Mouse (Mus musculus) kidney, postnatal 4 days (tissue): ENCODE data around the gene P2ry6.
A peak's percentile ranks its signal among the peaks of the same experiment; 100 is the strongest.

ENCODE experiments used
- DNase-seq, 2 experiments: peaks; one replicate each; pipeline ENCODE4 v3.0.0; 2021; ENCODE audit warnings: mixed read lengths in 2 of 2

The P2ry6 gene

GRCm38 (mm10) chr7:100974135-100974903, at the start of gene P2ry6:
Gene P2ry6, minus strand, starts transcription at chr7:100974649.
- peak; percentile 48 to 66 for DNase-seq

- no peak for DNase-seq
These were observed 43.0 kb upstream of the P2ry6 start for GRCm38 (mm10) chr7:101017492-101017891.

- DNase-seq = no peak
These were observed 42.6 kb upstream of the P2ry6 start for GRCm38 (mm10) chr7:101017021-101017461.

- no peak for DNase-seq
These were observed 40.5 kb upstream of the P2ry6 start for GRCm38 (mm10) chr7:101014985-101015384.

GRCm38 (mm10) chr7:101014041-101014440, 39.6 kb upstream of the P2ry6 start:
- no peak for DNase-seq

GRCm38 (mm10) chr7:101012541-101012940, 38.1 kb upstream of the P2ry6 start, which contains the start of gene P2ry2:
Gene P2ry2, minus strand, starts transcription at chr7:101012866.
- DNase-seq = no peak

- DNase-seq = peak; percentile 79 to 86
These were observed 37.4 kb upstream of the P2ry6 start for GRCm38 (mm10) chr7:101011681-101012367.

GRCm38 (mm10) chr7:101010741-101011140, 36.3 kb upstream of the P2ry6 start:
- no peak for DNase-seq

GRCm38 (mm10) chr7:101006201-101006600, 31.8 kb upstream of the P2ry6 start:
- no peak for DNase-seq

GRCm38 (mm10) chr7:101005119-101005518, 30.7 kb upstream of the P2ry6 start:
- no peak for DNase-seq

GRCm38 (mm10) chr7:101003442-101004326, 29.2 kb upstream of the P2ry6 start:
- peak in 1 of 2 experiments; percentile 44 for DNase-seq

GRCm38 (mm10) chr7:101002274-101002673, 27.8 kb upstream of the P2ry6 start:
- DNase-seq = no peak

- DNase-seq = peak in 1 of 2 experiments; percentile 58
These were observed 25.2 kb upstream of the P2ry6 start for GRCm38 (mm10) chr7:100999623-101000022.

GRCm38 (mm10) chr7:100998578-100998960, 24.1 kb upstream of the P2ry6 start:
- DNase-seq = no peak

GRCm38 (mm10) chr7:100997951-100998577, 23.6 kb upstream of the P2ry6 start:
- no peak for DNase-seq

- DNase-seq = no peak
These were observed 22.8 kb upstream of the P2ry6 start for GRCm38 (mm10) chr7:100997215-100997614.

GRCm38 (mm10) chr7:100995951-100996350, 21.5 kb upstream of the P2ry6 start:
- no peak for DNase-seq

GRCm38 (mm10) chr7:100995260-100995864, 20.9 kb upstream of the P2ry6 start:
- DNase-seq = no peak

GRCm38 (mm10) chr7:100993166-100993565, 18.7 kb upstream of the P2ry6 start:
- DNase-seq = peak in 1 of 2 experiments; percentile 34

GRCm38 (mm10) chr7:100991972-100992371, 17.5 kb upstream of the P2ry6 start:
- DNase-seq = no peak

GRCm38 (mm10) chr7:100990636-100991311, 16.3 kb upstream of the P2ry6 start:
- DNase-seq = peak; percentile 37 to 54
